6 mouse cellular contexts compared by ENCODE assay signal in genomic region chr17:34729779-34730553, GRCm38 (mm10). TPM values are rescaled to one million over a fixed set of nuclear protein-coding genes. Genes with fewer than 3 reads are reported as not detected.
"Had no signal": no experiment of that assay in that cellular context is flagged by ENCODE, and none has a peak within 500 bp of the region (broad histone marks: within the 10 kb centered on the region; RNA-seq: fewer than 3 reads in every experiment).

No protein-coding gene starts in this region.

RNA-seq across cellular contexts. Expression of gene C4b, which starts 13.7 kb away (rescaled TPM):
- total RNA-seq: megakaryocyte-erythroid progenitor cell, adult 5-6 weeks had no signal
- polyA plus RNA-seq: lung, embryonic 14.5 days; midbrain, embryonic 10.5 days; myocyte; neural tube, embryonic 11.5 days; neural tube, embryonic 13.5 days had no signal

RNA-seq across cellular contexts. Expression of gene Tnxb, which starts 59.6 kb away (rescaled TPM):
- total RNA-seq: megakaryocyte-erythroid progenitor cell, adult 5-6 weeks had no signal
- polyA plus RNA-seq: midbrain, embryonic 10.5 days had no signal
